Mouse (Mus musculus) induced T-regulatory cell, adult 2 months (primary cell): ENCODE results near the gene Trim43c.
A peak's percentile ranks its signal among the peaks of the same experiment; 100 is the strongest.
"Not testable (repeated sequence)": the region's sequence is repeated elsewhere in the genome, so short reads cannot be mapped to it uniquely, and the experiment has no call there.

Experiments
- DNase-seq: peaks from one replicate; pipeline ENCODE4 v3.0.0-alpha.2; 2012; ENCODE audit warnings: low read depth

Gene Trim43c

DNA sequence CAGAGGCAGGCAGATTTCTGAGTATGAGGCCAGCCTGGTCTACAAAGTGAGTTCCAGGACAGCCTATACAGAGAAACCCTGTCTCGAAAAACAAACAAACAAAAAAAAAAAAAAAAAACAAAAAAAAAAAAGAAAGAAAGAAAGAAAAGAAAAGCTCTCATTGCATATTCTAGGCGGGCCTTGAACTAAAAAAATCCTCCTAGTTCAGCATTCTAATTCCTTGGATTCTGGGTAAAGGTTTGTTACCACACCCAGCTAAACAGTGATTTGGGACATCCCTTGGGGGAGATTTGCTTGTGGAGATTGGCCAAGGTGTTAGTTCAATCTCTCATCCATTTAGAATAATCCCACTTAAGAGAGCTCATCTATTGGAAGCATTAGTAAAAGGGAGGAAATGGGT, at the start of gene Trim43c:
Gene Trim43c, plus strand, starts transcription at position 301 of the 400 bp plus-strand sequence.
- not testable (repeated sequence) for DNase-seq

- not testable (repeated sequence) for DNase-seq
Observed at GRCm38 (mm10) chr9:88853072-88853471, 14.1 kb downstream of the Trim43c start.

- DNase-seq: peak; percentile 85
Observed at GRCm38 (mm10) chr9:88858566-88859492, 19.9 kb downstream of the Trim43c start.
